Mouse (Mus musculus) cerebellum, postnatal 36 days (tissue): ENCODE measurements around the gene Tmem98.

Experiments
- DNase-seq, 2 experiments: peaks; one replicate each; pipeline ENCODE4 v3.0.0; 2021 to 2022; ENCODE audit warnings: mixed read lengths in 2 of 2

Tmem98 gene

DNA sequence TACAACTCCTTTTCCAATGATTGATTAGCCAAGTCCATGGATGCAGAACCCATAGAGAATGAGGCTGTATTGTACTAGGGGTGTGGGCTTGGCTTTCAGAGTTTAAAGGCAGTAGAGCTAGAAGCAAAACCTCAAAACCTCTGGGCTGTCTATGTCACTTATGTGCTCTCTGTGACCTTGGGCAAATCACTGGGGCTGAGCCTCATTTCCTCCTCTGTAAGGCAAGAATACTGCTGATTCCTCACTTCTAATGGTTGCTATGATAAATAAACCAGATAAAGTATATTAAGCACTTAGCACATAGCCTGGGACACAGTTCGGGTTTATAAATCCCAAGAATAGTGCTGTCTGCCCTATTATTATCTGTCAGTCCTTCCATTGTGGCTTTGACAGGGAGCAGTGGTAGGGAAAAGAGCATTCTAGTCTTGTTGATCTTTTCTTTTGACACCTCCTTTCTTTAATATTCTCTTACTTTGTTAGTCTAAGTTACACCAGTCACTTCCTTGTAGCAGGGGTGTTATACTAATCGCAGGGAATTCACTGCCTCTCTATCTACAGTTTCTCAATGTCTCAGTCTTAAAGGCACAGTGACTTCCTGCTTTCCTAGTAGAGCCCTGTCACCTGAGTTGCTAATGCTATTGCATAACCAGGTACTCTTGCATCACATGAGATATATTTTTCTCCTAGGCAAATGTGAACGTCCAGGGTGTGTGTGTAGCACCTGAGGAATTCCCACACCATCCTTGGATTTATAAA, 18.1 kb upstream of the Tmem98 start:
- DNase-seq: no peak

DNA sequence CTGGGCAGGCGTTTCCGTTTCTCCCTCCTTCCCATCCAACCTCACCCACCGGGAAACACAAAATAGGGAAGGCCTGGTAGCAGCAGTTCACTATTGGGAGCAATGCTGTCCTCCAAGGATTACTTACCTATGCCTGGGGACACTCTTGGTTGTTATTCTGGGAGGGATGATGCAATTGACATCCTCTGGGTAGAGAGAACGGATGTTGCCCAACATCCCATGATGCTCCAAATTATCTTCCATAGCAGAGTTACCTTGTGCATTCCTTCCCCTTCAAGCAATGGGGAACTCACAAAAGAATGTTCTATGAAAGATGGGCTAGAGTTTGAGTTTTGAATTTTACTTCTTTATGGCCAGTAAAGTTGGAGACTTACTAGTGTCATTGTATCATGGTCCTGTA, 16.6 kb upstream of the Tmem98 start:
- no peak for DNase-seq

DNA sequence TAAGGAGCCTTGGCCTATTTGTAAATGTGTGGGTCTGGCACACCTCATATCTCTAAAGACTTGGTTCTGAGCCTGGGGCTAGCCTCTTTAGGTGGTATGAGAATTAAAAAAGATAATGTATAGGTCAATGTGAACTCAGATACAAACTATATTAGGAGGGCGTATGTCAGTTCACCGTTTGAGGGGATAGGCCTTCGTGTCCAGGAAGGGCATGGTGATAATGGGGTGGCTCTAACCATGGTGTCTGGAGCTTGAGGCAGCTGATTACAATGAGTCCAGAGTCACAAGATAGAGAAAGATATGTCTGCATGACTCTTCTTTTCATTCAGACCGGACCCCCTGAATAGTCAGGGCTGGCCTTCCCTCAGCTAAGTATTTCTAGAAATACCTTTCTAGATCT, 15.7 kb upstream of the Tmem98 start:
- no peak for DNase-seq

DNA sequence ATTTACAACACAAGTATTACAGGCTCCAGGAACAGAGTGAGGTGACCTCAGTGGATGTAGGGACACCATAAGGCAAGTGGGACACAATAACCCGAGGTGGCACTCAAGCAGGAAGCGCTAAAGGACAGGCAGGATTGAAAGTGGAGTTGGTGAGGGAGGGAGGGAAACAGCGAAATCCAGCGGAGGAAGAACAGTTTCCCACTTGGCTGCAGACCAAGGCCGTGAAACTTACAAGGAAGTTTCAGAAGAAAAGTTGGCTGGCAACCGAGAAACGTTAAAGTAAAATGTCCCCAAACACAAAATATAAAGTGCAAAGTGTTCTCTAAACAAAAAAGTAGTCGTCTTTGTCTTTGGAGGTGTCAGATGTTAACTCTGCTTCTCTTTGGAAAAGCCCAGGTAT, 14.5 kb upstream of the Tmem98 start:
- DNase-seq: no peak

DNA sequence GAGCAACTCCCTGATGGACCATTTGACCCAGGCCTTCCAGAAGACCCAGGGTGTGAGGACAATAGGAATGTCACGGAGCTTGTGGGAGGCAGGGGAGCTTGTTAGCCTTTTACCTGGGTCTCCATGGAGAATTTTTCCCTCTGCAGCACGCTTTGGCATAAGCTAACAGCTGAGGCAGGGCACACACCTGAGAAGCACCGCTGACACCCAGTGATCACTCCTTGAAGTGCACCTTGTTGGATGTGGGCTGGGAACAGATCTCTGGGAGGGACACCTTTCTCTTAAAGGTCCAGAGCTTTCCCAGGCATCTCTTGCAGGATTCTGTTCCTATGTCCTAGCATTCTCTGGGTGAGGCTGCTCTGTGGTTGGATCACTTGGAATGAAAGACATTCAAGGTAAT, 10.0 kb upstream of the Tmem98 start:
- DNase-seq: no peak

DNA sequence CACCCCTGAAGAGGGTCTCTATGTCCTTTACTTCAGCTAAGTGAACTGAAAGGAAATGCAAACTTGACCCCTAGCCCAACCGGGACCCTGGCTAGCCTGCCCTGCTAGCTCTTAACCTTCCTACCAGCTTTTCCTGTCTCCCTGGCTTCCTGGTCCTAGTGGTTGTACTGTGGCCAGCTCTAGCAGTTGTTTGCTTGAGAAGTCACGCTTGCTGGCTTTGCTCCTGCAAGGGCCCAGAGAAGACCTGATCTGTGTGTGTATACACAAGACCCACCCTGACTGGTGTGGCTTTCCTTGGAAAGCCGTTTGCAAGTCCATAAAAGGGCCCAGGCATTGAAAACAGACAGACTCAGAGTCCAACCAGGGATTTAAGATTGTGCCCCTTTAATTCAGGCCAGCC, 7.3 kb upstream of the Tmem98 start:
- DNase-seq: no peak

DNA sequence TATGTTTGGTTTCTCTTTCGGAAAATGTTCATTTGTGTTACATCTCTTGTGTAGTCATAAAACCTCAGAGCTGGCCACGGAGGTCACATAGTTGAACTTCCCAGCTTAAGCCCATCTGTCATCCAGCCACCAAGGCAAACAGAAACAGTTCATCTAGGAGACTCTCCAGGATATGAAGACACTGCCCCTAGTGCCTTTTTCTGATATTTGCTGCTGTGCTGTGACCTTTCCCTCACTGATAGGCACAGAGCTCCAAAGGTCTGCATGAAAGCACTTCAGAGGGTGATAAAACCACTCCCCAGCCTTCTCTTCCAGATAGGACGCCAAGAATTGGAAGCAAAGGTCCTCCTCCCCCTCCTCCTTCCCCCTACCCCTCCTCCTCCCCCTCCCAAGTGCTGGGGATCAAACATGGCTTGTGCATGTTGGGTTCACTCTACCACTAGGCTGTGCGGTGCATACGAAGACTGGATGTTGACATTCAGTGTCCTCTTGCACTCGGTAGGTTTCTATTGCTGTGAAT, 1.4 kb upstream of the Tmem98 start:
- DNase-seq: no peak

DNA sequence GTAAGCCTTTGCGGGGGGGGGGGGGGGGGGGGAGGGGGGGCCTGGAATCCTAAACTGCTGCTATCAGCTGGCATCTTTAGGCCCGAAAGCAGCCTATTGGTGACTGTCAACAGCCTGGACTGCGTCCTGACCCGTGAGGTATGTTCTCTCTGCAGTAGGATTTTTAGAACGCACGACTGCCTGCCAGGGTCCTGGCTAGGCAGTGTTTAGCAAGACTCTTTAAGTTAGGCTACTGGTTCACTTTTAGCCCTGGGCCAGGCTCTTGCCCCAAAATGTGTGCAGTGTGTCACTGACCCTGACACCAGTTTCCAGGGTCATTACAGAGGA, 346 bp upstream of the Tmem98 start:
- DNase-seq: no peak

DNA sequence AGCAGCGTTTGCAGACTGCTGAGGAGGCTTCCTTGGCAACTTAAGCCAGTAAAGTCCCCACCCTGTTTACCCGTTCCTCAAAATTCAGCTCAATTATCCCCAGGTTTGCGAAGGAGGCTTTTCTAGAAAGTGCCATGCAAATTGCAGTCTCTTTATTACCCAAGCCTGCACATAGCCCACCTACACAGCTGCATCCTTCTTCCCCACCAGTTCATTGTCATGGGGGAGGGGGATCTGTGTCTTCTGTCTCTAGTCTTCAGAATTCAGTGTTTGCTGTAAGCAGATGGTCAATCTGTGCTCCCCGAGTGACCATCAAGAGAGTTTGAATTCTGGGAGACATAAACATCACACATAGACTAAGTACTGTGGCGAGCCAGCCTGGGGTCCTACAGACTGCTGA, 1.2 kb downstream of the Tmem98 start:
- DNase-seq: no peak

DNA sequence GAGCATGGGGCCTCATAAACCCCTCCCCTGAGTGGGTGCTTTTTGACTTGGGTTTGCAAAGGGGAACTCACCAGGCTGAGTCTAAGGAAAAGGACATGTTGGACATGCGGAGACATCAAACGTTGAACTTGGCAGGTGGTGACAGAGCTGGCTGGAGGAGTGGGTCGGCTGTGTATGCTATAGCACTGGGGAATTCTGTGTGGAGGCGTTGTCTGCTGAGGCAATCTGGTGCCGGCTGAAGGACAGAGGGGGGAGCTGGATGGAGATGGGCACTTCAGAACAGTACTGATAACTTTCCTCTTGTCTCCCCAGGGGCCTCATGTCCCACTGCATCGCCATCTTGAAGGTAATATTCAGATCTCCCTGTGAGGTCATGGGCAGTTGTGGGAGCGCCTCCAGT, 5.4 kb downstream of the Tmem98 start:
- DNase-seq: no peak

DNA sequence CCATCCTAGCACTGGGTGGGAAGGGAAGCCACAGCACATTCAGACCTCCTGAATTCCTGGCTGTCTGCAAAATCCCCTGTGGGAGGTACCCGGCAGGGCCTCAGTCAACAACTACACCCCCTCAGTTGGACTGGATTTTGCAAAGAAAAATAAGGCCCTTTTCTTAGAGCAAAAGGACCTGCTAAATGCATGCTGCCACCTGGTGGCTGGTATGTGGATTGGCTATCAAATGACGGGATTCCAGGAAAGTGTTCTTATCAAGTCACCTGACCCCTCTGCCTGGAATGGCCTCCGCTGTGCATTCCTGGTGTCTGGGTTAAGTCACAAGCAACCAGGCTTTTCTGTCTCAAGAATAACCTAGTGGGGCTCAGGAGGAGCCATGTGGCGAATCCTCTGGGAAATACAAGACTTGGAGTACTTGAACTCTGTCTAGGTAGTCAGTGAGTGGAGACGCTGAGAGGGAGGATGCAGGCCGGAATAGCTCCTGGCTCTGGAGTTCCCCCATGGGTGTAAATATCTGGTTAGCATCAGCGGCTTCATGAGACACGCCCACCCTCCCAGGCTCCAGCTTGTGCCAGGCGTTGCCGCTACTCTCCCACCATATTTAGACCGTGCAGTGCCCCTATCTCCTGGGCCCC, 8.2 kb downstream of the Tmem98 start:
- DNase-seq: peak; percentile 60 to 64

DNA sequence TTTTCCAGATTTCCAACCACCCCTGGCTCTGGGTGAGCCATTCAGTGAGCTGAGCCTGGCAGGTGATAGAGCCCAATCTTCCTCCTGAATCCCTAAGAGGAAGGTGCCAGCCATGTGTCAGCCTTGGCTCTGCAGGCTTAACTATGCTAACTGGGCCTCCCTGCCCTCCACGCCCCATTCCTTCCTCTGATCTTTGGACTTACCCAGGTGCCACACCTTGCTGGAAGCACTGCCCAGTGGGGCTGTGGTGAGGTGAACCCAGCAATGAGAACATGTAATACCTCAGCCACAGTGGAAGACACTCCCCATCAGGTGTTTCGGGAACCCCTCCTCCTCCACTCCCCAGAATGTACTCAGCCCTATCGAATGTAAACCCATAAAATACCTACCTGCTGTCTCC, 10.1 kb downstream of the Tmem98 start:
- no peak for DNase-seq

DNA sequence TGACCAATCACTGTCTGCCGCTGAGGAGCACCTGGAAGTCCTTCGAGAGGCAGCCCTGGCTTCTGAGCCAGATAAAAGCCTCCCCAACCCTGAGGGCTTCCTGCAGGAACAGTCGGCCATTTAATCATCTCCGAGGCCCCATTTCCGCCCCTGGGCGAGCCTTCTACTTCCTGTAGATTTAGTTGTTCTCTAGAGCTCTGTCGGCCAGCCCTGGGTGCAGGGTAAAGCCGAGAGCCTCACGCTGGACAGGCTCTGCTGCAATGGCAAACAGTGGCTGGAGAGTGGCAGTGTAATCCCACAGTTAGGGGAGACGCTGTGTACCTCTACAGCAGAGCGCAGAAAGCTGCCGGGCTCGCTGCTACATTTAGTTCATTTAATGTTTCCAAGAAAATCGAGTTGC, 11.3 kb downstream of the Tmem98 start:
- DNase-seq: peak; percentile 31 to 37

DNA sequence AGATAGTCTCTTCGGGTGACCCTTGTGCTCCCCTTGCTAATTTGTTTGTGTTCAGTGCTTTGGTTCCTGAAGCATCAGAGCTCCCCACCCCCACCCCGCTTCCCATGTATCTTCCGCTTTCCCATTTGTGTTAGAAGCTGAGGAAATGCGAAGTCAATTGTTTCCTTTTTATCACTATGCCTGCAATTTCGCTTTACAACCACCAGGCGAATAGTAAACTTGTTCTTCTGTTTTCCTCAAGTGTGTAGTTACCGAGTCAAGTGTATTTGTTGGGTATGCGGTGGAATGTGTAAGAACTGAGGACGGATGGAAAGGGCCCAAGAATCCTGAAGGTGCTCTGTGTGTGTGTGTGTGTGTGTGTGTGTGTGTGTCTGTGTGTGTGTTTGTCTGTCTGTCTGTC, 11.8 kb downstream of the Tmem98 start:
- DNase-seq: no peak

DNA sequence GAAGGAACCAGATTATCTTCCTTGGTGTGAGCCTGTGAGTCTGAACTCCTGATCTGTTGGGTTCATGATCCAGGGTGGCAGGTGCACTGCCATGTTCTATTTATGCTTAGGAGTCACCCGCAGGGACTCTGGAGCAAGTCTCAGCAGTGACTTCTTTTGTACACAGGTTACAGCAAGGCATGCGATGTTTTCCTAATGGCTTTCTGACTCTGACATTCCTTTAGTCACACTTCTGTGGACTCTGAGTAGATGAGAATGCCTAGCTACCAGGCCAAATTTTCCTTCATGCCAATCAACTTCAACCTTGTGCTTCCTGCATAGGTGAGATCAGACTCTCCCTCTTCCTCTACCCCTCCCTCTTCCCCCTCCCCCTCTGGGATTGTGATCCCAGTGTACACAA, 25.4 kb downstream of the Tmem98 start:
- DNase-seq: no peak

DNA sequence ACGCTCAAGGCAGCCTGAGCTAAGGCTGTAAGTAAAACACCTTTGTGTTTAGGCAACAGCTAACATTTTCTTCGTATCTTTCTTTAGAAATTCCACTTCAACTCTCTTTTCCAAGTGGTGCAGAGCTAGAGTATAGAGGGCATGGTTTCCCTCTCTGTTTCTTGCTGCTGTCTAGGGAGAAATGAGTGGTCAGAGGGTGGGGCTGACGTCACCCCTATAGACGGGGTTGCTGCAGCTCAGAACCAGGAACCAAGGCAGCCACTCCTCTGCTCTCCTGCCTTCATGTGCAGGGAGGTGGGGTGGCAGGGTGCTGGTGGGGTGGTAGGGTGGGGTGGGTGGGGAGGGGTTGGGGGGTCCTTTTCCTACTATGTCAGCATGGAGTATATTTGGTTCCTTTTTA, 25.9 kb downstream of the Tmem98 start:
- no peak for DNase-seq

DNA sequence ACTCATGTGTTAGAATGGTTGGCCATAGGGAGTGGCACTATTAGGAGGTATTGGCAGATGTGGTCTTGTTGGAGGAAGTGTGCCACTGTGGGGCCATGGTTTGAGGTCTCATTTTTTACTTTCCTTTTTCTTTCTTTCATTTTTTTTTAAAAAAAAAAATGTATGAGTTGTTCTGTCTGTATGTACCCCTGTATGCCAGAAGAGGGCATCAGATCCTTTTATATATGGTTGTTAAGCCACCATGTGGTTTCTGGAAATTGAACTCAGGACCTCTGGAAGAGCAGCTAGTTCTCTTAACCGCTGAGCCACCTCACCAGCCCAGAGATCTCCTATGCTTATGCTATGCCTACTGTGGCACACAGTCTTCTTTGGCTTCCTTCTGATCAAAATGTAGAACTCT, 28.7 kb downstream of the Tmem98 start:
- DNase-seq: no peak

DNA sequence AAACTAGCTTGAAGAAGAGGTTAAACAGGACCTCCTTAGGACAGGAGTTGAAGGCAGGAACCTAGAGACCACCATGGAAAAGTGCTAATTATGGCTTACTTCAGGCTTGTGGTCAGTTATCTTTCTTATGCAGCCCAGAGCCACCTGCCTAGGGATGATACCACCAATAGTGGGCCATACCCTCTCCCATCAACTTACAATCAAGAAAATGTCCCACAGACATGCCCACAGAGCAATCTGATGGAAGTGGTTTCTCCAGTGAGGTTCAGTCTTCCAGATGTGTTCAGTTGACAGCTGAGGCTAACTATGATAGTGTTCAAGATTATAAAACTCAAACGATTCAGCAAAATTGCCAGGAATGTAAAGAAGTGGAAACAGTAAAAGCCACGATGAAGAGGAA, 33.5 kb downstream of the Tmem98 start:
- DNase-seq: no peak

DNA sequence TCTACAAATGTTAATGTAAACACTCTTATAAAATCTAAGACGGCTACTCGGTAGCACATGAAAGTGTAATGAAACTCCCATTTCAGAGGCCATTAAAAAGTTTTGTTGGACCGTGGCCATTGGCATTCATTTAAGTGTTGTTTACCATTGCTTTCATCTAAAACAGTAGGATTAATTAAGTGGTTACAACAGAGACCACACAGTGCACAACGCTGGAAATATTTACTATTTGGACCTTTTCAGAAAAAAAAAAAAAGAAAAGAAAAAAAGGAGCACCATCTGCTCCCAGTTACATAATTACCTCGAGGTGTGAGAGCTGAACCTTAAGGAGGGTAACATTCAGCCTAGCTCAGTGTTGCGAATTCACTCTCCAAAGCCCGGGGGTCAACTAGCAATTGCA, 35.5 kb downstream of the Tmem98 start:
- DNase-seq: no peak

DNA sequence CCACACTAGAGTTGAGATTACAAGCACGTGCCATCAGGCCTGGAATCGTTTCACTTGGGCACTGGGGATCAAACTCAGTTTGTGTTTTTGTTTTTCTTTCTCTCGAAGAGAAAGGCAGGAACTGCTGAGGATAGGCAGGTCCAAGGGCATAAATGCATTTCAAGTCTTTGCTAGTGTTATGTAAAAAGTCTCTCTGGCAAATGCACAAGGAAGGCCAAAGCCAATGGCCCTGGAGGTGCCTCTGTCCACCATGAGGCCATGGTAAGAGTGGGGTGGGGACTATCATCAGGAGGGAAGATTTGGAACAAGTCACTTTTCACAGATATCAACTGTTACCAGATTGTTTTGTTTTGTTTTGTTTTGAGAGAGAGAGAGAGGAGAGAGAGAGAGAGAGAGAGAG, 36.1 kb downstream of the Tmem98 start:
- no peak for DNase-seq

DNA sequence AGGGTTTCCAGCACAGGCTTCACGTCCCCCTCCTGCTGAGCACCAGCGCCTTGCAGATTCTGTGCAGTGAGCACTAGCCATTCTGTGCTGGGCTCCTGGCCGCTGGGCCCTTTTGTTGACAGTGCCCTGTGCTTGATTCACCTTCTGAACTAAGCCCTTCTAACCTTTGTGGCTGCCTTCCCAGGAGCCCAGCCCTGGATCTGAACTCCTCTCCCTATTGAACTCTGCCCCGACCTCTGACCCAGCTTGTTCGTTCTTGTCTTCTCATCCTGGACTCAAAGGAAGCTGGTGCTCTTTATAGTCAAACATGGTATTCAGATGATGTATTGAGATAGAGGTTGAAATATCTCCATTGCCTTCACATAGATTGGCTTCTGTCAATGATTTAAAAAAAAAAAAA, 38.2 kb downstream of the Tmem98 start:
- no peak for DNase-seq

DNA sequence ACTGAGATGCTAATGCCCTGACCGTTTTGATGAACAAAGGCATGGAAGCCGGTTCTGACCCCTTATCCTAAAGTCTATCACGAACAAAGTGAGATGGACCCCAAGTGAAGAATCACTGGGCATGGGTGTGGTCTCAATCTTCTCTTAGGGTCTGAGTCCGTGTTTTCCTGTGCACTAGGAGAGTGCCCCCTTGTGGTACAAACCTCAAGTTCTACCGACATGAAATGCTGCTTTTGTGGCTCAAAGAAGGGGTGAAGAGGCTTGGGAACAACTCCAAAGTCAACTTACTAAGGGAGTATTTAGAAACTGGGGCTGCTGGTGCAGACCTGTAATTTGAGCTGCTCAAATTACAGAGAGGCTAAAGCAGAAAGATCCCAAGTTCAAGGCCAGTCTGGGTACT, 41.9 kb downstream of the Tmem98 start:
- no peak for DNase-seq

DNA sequence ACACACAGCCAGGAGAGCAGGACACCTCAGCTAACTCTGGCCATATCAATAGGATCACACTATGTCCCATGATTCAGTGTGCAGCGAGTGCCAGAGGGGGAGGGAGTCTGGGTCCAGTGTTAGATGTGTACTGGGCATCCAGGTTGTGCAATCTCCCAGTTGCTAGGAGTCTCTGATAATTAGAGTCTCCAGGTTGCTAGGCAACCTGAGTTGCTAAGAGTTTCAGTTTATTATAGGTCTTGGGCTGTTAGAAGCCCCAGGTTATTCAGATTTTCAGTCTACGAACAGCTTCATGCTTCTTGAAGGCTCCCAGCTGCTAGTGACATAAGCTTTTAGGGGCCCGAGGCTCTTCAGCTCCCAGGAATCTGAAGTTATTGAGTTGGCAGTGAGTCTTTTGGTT, 43.0 kb downstream of the Tmem98 start:
- no peak for DNase-seq

DNA sequence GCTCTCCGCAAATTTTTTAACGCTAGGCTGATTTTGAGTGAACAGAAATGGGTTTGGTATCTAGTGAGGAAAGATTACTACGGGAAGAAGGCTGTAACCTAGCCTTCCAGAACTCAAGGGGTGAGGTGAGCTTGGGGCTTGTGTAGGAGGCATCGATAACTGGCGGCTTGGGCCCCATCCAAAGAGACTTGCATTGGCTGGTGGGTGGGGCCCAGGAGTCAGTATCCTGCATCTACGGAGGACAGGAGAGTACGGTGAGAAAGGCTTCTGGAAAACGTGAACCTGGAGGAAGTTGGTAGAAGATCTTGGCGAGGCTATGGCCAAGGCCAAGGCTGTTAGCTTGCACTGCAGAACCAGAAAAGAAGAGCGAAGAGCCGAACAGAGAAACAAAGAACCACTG, 44.5 kb downstream of the Tmem98 start:
- DNase-seq: no peak

DNA sequence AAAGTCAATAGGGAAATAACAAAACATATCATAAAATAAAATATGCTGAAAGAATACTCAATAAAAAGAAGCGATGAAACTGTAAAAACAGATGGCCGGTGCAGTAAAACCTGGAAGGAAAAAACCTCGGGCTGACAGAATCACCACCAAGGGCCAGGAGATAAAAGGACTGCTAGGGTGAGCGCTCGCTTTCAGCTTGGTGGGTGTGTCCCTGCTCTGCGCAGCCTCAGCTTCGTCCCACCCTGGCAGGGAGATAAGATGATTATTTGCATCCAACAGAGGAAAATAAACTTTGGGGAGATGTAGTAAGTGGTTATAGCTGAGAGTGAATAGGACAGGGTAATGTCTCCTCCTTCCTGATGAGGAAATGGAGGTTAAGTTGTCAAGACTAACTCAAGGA, 44.9 kb downstream of the Tmem98 start:
- no peak for DNase-seq
